ENCODE assay signal across 9 mouse cellular contexts in genomic region chr8:55939870-55940525, GRCm38 (mm10). TPM values are rescaled to one million over a fixed set of nuclear protein-coding genes. Genes with fewer than 3 reads are reported as not detected.
DNase-seq lines count a peak whose midpoint lies in the region; ATAC-seq lines count a peak whose summit lies in the region.
"Had no signal": no experiment of that assay in that cellular context is flagged by ENCODE, and none has a peak within 500 bp of the region (broad histone marks: within the 10 kb centered on the region; RNA-seq: fewer than 3 reads in every experiment).

Glra3 (plus strand) TSS chr8:55940460.

- peak within 1 kb of the TSS; percentile 59 for H3K4me2 ChIP-seq in heart, embryonic 13.5 days
- H3K4me2 ChIP-seq in hindbrain, embryonic 16.5 days (ENCODE audit: low read length), result peak within 1 kb of the TSS; percentile 80
- H3K4me2 ChIP-seq in stomach, embryonic 14.5 days (replicated peaks; ENCODE audit: low read depth, low read length), result peak within 1 kb of the TSS; percentile 18; the same call in 1 of the 2 replicates

- ATAC-seq in heart, embryonic 13.5 days (ENCODE audit: extremely low read depth, insufficient number of reproducible peaks, low FRiP score, low TSS enrichment), result no peak
- peak; percentile 98 for ATAC-seq in hindbrain, embryonic 16.5 days
- 0 out of 2 replicates have a peak, but pooled peaks have one; percentile 7 for ATAC-seq in megakaryocyte, adult 5-6 weeks (ENCODE audit: poor library complexity, severe bottlenecking)
- ATAC-seq in stomach, embryonic 14.5 days (ENCODE audit: insufficient number of reproducible peaks, insufficient read depth, low FRiP score, low read depth), result peak; percentile 76; the same call in 1 of the 2 replicates
- ATAC-seq in megakaryocyte-erythroid progenitor cell, adult 5-6 weeks (replicated peaks; ENCODE audit: low FRiP score, low TSS enrichment, poor library complexity, severe bottlenecking), result no peak

- H3K4me3 ChIP-seq in heart, embryonic 13.5 days, result 0 out of 2 replicates have a peak within 1 kb of the TSS, but pooled peaks have one; percentile 21
- H3K4me3 ChIP-seq in hindbrain, embryonic 16.5 days (ENCODE audit: low read length), result peak within 1 kb of the TSS; percentile 50
- no peak within 1 kb of the TSS for H3K4me3 ChIP-seq in stomach, embryonic 14.5 days (ENCODE audit: low read depth, low read length)

- 15% methylated on average over 11 of the region's 11 CpGs for WGBS in heart, embryonic 13.5 days
- WGBS in hindbrain, embryonic 16.5 days, result 7% methylated on average over 11 of the region's 11 CpGs
- WGBS in stomach, embryonic 14.5 days, result 14% methylated on average over 11 of the region's 11 CpGs

- H3K36me3 ChIP-seq in heart, embryonic 13.5 days, result no peaks in the 10 kb centered on the region
- H3K36me3 ChIP-seq in hindbrain, embryonic 16.5 days (ENCODE audit: control insufficient read depth, insufficient read depth, low read length), result no peaks in the 10 kb centered on the region
- no peaks in the 10 kb centered on the region for H3K36me3 ChIP-seq in stomach, embryonic 14.5 days (ENCODE audit: control insufficient read depth, insufficient read depth, low read length)
- H3K36me3 ChIP-seq: G1E had no signal

- no peaks in the 10 kb centered on the region for H3K9me3 ChIP-seq in heart, embryonic 13.5 days
- H3K9me3 ChIP-seq in hindbrain, embryonic 16.5 days (ENCODE audit: control insufficient read depth, low read length), result no peaks in the 10 kb centered on the region
- no peaks in the 10 kb centered on the region for H3K9me3 ChIP-seq in stomach, embryonic 14.5 days (ENCODE audit: control insufficient read depth, low read depth, low read length)

- no peak within 1 kb of the TSS for H3K27ac ChIP-seq in heart, embryonic 13.5 days (replicated peaks)
- peak within 1 kb of the TSS; percentile 60 for H3K27ac ChIP-seq in hindbrain, embryonic 16.5 days (ENCODE audit: low read depth, low read length)
- no peak within 1 kb of the TSS for H3K27ac ChIP-seq in stomach, embryonic 14.5 days (ENCODE audit: low read length)

- no peak for DNase-seq in heart, postnatal 4 days
- DNase-seq in embryo, embryonic 11.5 days (ENCODE audit: low read depth, low spot score), result peak; percentile 11
- DNase-seq in lung, postnatal 10 days, result no peak

- H3K9ac ChIP-seq in heart, embryonic 13.5 days, result no peak within 1 kb of the TSS
- peak within 1 kb of the TSS; percentile 57 for H3K9ac ChIP-seq in hindbrain, embryonic 16.5 days (ENCODE audit: low read depth, low read length)
- no peak within 1 kb of the TSS for H3K9ac ChIP-seq in stomach, embryonic 14.5 days (replicated peaks; ENCODE audit: low read depth, low read length)

- H3K27me3 ChIP-seq in heart, embryonic 13.5 days (replicated peaks), result no peaks in the 10 kb centered on the region
- no peaks in the 10 kb centered on the region for H3K27me3 ChIP-seq in hindbrain, embryonic 16.5 days (replicated peaks; ENCODE audit: control insufficient read depth, insufficient read depth, low read length)
- no peaks in the 10 kb centered on the region for H3K27me3 ChIP-seq in stomach, embryonic 14.5 days (ENCODE audit: control insufficient read depth, insufficient read depth, low read length)

- peaks cover 6% of the 10 kb centered on the region for H3K4me1 ChIP-seq in heart, embryonic 13.5 days
- peaks cover 6% of the 10 kb centered on the region for H3K4me1 ChIP-seq in hindbrain, embryonic 16.5 days (ENCODE audit: control insufficient read depth, insufficient read depth, low read depth, low read length)
- H3K4me1 ChIP-seq in stomach, embryonic 14.5 days (ENCODE audit: control insufficient read depth, insufficient read depth, low read length), result no peaks in the 10 kb centered on the region

RNA-seq across cellular contexts. Expression of gene Glra3, which starts in this region (rescaled TPM):
- polyA plus RNA-seq in heart, embryonic 13.5 days (2015; fragmentation: Nextera tagmentation; extraction: Ambion mirVana), result not detected in 2 replicates
- not detected for total RNA-seq in heart, postnatal 4 days (2021)
- 1.9 and 2.2 TPM in 2 replicates for polyA plus RNA-seq in hindbrain, embryonic 16.5 days (2015; fragmentation: Nextera tagmentation; extraction: Ambion mirVana)
- total RNA-seq in megakaryocyte, adult 5-6 weeks (2015), result 0.07 and 0.18 TPM in 2 replicates
- total RNA-seq in megakaryocyte, adult 5-6 weeks (2017), result 0.04 TPM in 1 of 2 replicates, not detected in the other
- not detected in 2 replicates for polyA plus RNA-seq in stomach, embryonic 14.5 days (2014; fragmentation: Nextera tagmentation; extraction: Ambion mirVana)
- total RNA-seq in megakaryocyte-erythroid progenitor cell, adult 5-6 weeks (2014; fragmentation: Nextera tagmentation), result not detected in 2 replicates
- not detected in 2 replicates for total RNA-seq in megakaryocyte-erythroid progenitor cell, adult 5-6 weeks (2017)
- polyA plus RNA-seq: G1E had no signal

Comparison
In these comparisons a context has a peak if more than half of its experiments do, and no peak if none do; other contexts are left out.
1. Peak in ATAC-seq in megakaryocyte, adult 5-6 weeks; RNA of the gene not detected or under 1 TPM.
2. Peak in ATAC-seq and H3K4me2 ChIP-seq in stomach, embryonic 14.5 days; RNA of the gene not detected or under 1 TPM.
3. H3K4me2 ChIP-seq: peak in every context shown above with its lines; median percentile 80 in hindbrain, embryonic 16.5 days; 59 in heart, embryonic 13.5 days; 18 in stomach, embryonic 14.5 days.